Mouse (Mus musculus) testis, postnatal 10 days (tissue): ENCODE measurements around the gene Ndufv1.
A peak's percentile ranks its signal among the peaks of the same experiment; 100 is the strongest.
"Not testable (repeated sequence)": the region's sequence is repeated elsewhere in the genome, so short reads cannot be mapped to it uniquely, and the experiment has no call there.

ENCODE experiments used
- DNase-seq: peaks from one replicate; pipeline ENCODE4 v3.0.0; 2021; ENCODE audit warnings: low spot score

The Ndufv1 gene

GRCm38 (mm10) chr19:3974608-3975007, 38.0 kb downstream of the Ndufv1 start:
- not testable (repeated sequence) for DNase-seq

DNA sequence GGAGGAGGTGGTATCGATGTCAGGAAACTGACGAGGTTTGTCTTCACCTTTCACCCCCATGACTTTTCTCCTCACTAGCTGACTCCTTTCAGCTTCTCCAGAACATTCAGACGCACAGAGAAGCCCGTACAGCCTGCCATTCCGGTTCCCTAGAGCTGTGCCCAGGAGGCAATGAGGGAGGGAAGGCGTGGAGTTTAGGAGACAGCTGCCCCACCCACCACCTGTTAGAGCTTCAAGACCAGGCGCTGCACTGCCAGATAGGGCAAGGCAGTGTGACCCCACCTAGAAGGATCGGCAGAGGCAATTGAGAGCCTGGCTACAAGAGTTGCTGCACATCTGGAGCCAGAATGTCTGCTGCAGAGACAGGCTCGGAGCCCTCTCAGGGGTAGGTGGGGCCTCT, 40.4 kb downstream of the Ndufv1 start, which contains the start of gene Aldh3b2:
Gene Aldh3b2, plus strand, starts transcription at position 100 of the 400 bp plus-strand sequence.
- DNase-seq, result peak; percentile 39

- DNase-seq, result no peak
Observed at GRCm38 (mm10) chr19:3967258-3967657, 45.3 kb downstream of the Ndufv1 start.

DNA sequence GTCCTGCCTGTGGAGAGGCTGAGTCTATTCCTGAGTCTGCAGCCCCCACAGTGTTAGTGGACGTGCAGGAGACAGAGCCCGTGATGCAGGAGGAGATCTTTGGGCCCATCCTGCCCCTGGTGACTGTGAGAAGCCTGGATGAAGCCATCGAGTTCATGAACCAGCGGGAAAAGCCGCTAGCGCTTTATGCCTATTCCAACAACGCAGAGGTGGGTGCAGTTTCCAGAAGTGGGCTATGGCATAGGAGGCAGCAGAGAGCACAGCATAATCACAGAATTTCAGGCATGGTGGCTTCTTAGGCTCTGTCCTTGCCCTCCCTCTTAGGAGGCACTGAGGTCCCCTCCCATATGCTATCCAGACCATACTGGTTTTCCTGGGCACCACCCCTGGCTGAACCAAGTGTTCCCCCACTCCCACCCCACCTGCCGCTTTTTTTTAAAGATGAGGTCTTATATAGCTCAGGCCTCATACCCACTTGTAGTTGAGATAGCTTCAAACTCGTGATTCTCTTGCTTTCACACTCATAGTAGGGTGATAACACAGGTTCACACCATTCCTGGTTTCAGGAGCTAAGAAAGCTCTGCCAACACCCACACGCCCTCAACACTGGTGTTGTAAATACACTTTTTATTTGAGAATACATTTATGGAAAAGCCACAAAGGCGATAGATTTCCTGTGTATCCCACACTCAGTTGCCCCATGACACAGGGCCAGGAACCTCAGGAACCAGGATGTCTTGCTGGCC, 46.1 kb downstream of the Ndufv1 start:
- DNase-seq, result no peak

- no peak for DNase-seq
Observed at GRCm38 (mm10) chr19:3964030-3964429, 48.6 kb downstream of the Ndufv1 start.

DNA sequence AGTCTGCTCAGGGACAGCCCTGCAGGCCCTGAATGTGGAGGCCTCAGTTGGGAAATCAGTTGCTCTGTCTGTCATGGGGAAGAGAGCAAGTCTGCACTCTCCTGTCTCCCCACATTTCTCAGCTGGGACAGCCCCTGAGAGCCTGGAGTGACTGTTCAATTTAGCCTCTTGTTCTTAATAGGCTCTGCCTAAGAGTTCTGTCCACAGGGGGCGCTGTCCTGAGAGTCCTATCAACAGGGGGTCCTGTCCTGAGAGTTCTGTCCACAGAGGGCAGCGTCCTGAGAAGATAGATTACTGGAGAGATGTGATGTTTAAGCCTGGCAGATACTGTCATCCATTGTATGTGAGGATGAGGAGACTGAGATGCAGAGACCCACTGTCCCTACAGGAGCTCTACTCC, 50.1 kb downstream of the Ndufv1 start:
- DNase-seq, result peak; percentile 71

GRCm38 (mm10) chr19:3961805-3962204, 50.8 kb downstream of the Ndufv1 start:
- not testable (repeated sequence) for DNase-seq

DNA sequence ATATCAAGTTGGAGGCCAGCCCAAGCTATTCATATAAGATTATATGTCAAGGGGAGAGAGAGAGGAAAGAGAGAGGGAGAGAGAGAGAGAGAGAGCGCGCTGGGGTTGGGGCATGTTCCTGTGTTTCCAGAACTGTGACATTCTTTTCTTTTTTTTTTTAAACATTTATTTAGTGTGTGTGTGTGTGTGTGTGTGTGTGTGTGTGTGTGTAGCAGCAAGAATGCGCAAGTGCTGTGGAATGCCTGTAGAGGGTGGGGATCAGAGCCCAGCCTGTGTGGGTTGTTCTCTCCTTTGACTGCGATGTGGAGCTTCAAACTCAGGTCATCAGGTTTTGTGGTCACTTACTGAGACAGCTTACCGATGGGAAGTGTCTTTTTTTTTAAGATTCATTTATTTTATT, 52.4 kb downstream of the Ndufv1 start:
- no peak for DNase-seq

DNA sequence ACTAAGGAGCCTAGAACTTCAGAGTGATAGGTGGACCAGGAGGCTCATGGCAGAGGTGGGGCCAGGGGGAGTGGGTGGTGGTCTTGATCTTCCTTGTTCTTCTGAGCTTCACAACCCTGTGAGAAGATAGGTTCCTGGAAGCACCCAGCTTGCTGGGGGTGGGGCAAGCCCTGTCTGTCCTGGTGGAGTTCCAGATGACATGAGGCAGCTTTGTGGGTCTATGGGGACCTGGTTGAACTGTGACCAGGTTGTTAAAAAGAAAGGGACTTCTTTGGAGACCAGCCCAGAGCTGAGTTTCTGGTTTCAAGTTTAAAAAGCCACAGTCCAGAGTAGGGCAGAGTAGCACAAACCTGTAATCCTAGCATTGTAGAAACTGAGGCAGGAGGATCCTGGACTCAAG, 53.6 kb downstream of the Ndufv1 start:
- DNase-seq, result no peak

DNA sequence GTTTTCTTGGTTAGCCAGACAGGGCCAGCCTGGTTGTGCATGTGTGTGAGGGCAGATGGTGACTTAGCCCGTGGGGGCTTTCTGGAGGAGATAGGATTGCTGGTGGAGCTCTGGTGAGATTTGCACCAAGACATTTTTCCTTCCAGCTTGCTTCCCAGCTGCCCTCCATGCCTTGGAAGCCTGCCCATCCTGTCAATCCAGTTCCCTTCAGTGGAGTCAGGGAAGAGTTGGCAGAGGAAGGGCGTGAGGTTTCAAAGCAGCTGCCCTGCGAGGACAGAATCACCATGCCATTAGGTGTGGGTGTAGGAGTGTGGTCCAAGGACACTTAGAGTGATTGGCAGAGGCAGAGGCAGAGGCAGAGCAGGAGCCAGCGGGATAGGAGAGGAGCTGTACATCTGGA, 54.1 kb downstream of the Ndufv1 start, which contains the start of gene Aldh3b3:
Gene Aldh3b3, plus strand, starts transcription at position 176 of the 400 bp plus-strand sequence.
- no peak for DNase-seq
